Mouse (Mus musculus) C2C12 (cell line): ENCODE results near the gene Spred2. TPM values are rescaled to one million over a fixed set of nuclear protein-coding genes. Genes with fewer than 3 reads are reported as not detected.

Experiments
- H3K27me3 ChIP-seq: one replicate; pipeline ENCODE4 v1.6.1; 2011; ENCODE audit not compliant: control insufficient read depth, insufficient read depth, insufficient read length
- H3K36me3 ChIP-seq: one replicate; pipeline ENCODE4 v1.6.1; 2011; ENCODE audit not compliant: control insufficient read depth, insufficient read depth
- H3K4me3 ChIP-seq: one replicate; pipeline ENCODE4 v1.5.1; 2011; ENCODE audit warnings: mild to moderate bottlenecking, control low read depth; ENCODE audit not compliant: poor library complexity, insufficient read depth, severe bottlenecking
- H3K79me2 ChIP-seq: one replicate; pipeline ENCODE4 v1.6.1; 2011; ENCODE audit not compliant: control insufficient read depth, insufficient read depth
- H3K79me3 ChIP-seq: one replicate; pipeline ENCODE4 v1.6.1; 2011; ENCODE audit warnings: low read depth, control low read depth
- H3ac ChIP-seq: one replicate; pipeline ENCODE3; 2011; ENCODE audit warnings: low read depth; ENCODE audit not compliant: control insufficient read depth, insufficient read length
- CEBPB ChIP-seq: IDR thresholded peaks from one replicate; pipeline ENCODE4 v1.6.1; 2011; ENCODE audit warnings: low read depth, mild to moderate bottlenecking, control low read depth, moderate library complexity
- CTCF ChIP-seq: IDR thresholded peaks from one replicate; pipeline ENCODE4 v1.5.1; 2011; ENCODE audit not compliant: control insufficient read depth, insufficient read depth, insufficient read length
- FOSL1 ChIP-seq: IDR thresholded peaks from one replicate; pipeline ENCODE4 v1.8.0; 2011; ENCODE audit warnings: mild to moderate bottlenecking, low read length; ENCODE audit not compliant: poor library complexity, insufficient read depth, severe bottlenecking
- MAX ChIP-seq: IDR thresholded peaks from one replicate; pipeline ENCODE4 v1.6.1; 2011; ENCODE audit warnings: mild to moderate bottlenecking, control low read depth
- MYOD1 ChIP-seq: IDR thresholded peaks from one replicate; pipeline ENCODE4 v1.6.1; 2011; ENCODE audit warnings: low read depth; ENCODE audit not compliant: control insufficient read depth, insufficient read length
- MYOG ChIP-seq: IDR thresholded peaks from one replicate; pipeline ENCODE4 v1.6.1; 2011; ENCODE audit not compliant: control insufficient read depth, insufficient read length; ENCODE audit errors: extremely low read depth
- USF1 ChIP-seq: IDR thresholded peaks from one replicate; pipeline ENCODE4 v1.6.1; 2011; ENCODE audit warnings: low read depth, mild to moderate bottlenecking, control low read depth, moderate library complexity
- polyA plus RNA-seq: library from polyadenylated mRNA; unstranded; fragments of >200 nt; fragmentation: generic; extraction: Trizol; gene quantifications from one replicate; pipeline ENCODE4 v1.2.1, GENCODE M21; 2012; ENCODE audit warnings: missing spikeins

The Spred2 gene
- polyA plus RNA-seq, 1 experiment, result 22.0 TPM

DNA sequence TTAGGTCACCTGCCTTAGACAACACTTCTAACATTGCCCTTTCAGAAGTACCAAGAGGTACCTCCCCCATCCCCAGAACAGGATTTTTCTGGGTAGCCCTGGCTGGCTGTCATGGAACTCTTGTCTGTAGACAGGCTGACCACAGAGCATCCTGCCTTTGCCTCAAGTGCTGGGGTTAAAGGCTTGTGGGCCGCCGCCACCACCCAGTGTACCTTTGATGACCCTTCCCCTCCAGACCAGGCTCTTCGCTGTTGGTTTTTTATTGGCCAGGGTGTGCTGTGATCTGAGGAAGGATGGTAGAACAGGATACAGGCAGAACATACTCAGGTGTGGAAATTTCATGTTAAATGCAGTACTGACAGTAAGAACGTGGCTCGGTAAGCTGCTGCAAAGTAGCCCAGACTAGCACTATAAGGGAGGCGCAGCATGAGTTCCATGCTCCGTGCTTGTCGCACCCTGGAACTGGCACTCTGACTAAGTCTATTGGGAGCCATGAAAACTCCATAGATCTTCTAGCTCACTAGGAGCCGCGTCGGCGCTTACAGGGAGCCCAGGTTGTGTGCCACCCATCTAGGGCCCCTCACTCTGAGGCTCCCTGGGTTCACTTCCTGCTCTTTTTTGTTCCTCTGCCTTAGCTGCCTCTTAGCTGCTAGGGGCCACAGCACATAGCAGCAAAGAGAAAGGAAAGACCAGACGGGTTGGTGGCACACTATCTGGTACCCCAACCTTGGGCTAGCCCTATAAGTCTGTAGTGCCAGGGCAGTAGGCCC lies 65.2 kb downstream of the Spred2 start:
- Histone ChIP-seq H3K36me3 (peaks cover under 1% of the 10 kb centered on the region), H3K27me3 (no peaks in the 10 kb centered on the region), H3K4me3 (no peak overlapping the region), H3K79me3 (peaks cover 85% of the 10 kb centered on the region), H3K79me2 (peaks cover 100% of the 10 kb centered on the region), H3ac (no peak overlapping the region)
- TF ChIP-seq MYOD1 (no peak), CEBPB (no peak), MYOG (no peak), MAX (no peak), FOSL1 (no peak), USF1 (no peak), CTCF (no peak)

DNA sequence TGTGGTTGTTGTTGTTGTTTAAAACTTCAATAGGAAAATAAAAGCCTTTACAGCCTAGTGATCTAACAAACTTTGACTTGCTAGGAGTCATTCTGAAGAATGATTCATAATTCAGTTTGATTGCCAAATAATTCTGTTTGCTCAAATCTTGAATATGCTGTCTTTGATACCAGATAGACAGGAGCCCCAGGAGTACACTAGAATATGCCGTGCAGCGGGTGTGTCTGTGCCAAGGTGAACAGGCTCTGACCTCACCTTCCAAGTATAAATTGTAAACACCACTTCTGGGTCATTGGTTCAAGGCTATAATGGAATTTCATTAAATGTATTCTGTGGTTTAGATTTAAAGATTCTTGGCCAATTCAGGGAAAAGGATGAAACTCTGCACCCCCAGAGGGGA lies 66.6 kb downstream of the Spred2 start:
- H3K79me3 ChIP-seq, result peaks cover 85% of the 10 kb centered on the region
- H3K27me3 ChIP-seq, result no peaks in the 10 kb centered on the region
- TF ChIP-seq MAX, result no peak
- H3K36me3 ChIP-seq, result no peaks in the 10 kb centered on the region
- H3K4me3 ChIP-seq, result no peak overlapping the region
- peaks cover 100% of the 10 kb centered on the region for H3K79me2 ChIP-seq
- no peak overlapping the region for H3ac ChIP-seq

DNA sequence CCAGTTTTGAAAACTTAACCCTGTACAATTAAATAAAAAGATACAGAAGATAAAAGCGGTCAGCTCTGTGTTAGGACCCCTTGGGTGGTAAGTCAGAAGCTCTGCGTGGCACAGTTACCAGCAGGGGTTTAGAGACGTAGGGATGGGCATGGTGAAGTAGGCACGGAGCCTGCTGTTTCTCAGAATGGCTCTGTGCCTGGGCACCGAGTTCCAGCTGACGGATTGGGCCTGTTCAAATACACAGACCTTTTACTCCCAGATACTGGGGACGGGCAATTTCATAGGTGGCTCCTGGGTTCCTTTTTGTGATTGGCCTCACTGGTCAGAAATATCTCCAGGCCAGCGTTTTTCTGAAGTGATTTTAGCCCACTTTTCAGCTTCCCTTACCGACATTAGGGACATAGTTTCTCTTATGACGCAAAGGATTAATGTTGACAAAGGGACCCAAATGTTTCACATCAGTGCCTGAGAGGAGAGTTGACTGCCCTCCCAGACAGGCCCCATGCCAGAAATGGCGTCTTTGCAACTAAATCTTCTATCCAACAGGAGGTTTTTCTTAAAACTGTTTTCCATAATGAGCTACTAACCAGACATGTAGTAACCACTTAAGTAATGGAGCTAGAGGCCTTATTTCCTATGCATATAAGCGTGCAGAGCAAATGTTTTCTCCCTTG lies 67.3 kb downstream of the Spred2 start:
- H3K4me3 ChIP-seq, result no peak overlapping the region
- H3ac ChIP-seq, result no peak overlapping the region
- no peaks in the 10 kb centered on the region for H3K36me3 ChIP-seq
- H3K27me3 ChIP-seq, result no peaks in the 10 kb centered on the region
- peaks cover 100% of the 10 kb centered on the region for H3K79me2 ChIP-seq
- no peak for TF ChIP-seq FOSL1
- H3K79me3 ChIP-seq, result peaks cover 85% of the 10 kb centered on the region

DNA sequence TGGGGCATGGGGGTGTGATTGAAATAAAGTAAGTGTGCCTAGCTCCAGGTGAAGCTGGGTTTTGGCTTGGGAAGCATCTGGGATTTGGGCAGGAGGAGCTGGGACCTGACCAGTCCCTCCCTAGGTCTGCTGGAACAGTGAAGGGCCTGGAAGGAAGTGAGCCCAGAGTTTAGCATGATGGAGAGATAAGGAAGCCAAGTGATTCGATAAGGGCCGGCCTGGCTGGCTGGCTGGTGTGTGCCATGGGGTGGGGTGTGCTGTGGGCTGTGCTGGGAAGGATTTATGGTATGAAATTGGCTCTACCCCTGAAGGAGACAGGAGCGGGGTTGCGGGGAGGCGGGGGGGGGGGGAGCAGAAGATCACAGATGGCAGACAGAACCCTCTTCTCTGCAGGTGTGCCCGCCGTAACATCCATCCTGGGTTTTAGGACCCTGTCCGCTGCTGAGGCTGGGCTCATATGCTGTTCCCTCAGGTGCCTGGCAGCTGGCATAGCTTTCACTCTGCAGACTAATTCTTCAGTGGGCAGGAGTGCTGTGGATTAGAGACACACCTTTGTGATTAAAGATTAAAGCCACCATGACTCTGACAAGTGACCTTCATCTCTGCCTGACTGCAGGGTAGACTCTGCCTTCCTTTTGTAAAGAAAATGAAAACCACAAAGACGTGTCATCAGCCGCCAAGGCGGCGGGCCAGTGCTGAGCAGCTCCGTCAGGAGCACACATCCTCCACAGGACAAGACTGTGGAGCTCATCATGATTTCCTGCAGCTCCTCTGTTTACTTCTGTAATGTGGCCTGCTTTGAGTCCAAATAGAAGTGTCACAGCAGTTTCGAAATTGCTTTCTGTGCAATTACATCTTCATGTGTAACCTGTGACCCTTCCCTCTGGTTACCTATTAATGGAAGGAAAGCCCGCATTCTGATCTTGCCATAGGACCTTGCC lies 68.4 kb downstream of the Spred2 start:
- no peak overlapping the region for H3ac ChIP-seq
- peaks cover 100% of the 10 kb centered on the region for H3K79me2 ChIP-seq
- peaks cover 82% of the 10 kb centered on the region for H3K79me3 ChIP-seq
- no peak for TF ChIP-seq CTCF
- TF ChIP-seq MYOD1, result no peak
- TF ChIP-seq CEBPB, result no peak
- TF ChIP-seq MAX, result no peak
- H3K4me3 ChIP-seq, result no peak overlapping the region
- H3K36me3 ChIP-seq, result no peaks in the 10 kb centered on the region
- no peaks in the 10 kb centered on the region for H3K27me3 ChIP-seq

DNA sequence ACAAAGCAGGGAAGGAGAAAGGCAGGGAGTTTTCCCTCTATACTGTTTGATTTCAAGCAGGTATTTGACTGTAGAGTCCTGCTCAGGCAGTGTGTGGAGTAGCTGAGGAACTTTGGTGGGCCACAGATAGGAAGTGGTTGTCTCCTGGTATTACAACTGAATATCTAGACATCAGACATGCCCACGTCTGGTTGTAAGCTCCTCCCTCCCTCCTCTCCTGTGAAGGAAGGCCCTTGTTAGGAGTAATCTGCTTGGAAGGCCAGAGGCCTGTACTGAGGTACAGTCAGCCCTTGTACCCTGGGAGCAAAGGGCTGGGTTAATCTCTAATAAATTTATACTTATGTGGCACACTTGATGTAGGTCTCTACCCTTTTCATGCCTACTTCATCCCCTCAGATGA lies 69.6 kb downstream of the Spred2 start:
- H3ac ChIP-seq, result no peak overlapping the region
- H3K4me3 ChIP-seq, result no peak overlapping the region
- H3K79me3 ChIP-seq, result peaks cover 72% of the 10 kb centered on the region
- TF ChIP-seq MYOD1 (no peak), MAX (no peak), MYOG (no peak), FOSL1 (no peak), USF1 (no peak), CEBPB (no peak), CTCF (no peak)
- H3K27me3 ChIP-seq, result no peaks in the 10 kb centered on the region
- H3K79me2 ChIP-seq, result peaks cover 94% of the 10 kb centered on the region
- H3K36me3 ChIP-seq, result no peaks in the 10 kb centered on the region
